Mouse (Mus musculus) intestine, postnatal 0 days (tissue): Measurements from ENCODE around the gene Parvg. TPM values are rescaled to one million over a fixed set of nuclear protein-coding genes. Genes with fewer than 3 reads are reported as not detected.

Experiments
- ATAC-seq: fragments of 200-750 bp; cut with Nextera tagmentation; 2 replicates; pipeline ENCODE4 v1.8.0; 2017; ENCODE audit warnings: mild to moderate bottlenecking, moderate TSS enrichment, moderate library complexity
- H3K27ac ChIP-seq: fragments of 300-500 bp; sonication (generic); 2 replicates; pipeline ENCODE4 v1.5.1; 2014; ENCODE audit warnings: mild to moderate bottlenecking, low read depth, low read length, moderate library complexity
- H3K27me3 ChIP-seq: fragments of 300-500 bp; sonication (generic); replicated peaks from 2 replicates; pipeline ENCODE4 v1.6.1; 2014; ENCODE audit warnings: low read length, mixed read lengths; ENCODE audit not compliant: control insufficient read depth, insufficient read depth
- H3K36me3 ChIP-seq: fragments of 300-500 bp; sonication (generic); 2 replicates; pipeline ENCODE4 v1.6.1; 2014; ENCODE audit warnings: mild to moderate bottlenecking, moderate library complexity; ENCODE audit not compliant: control insufficient read depth, insufficient read depth
- H3K4me1 ChIP-seq: fragments of 300-500 bp; sonication (generic); replicated peaks from 2 replicates; pipeline ENCODE4 v1.6.1; 2014; ENCODE audit warnings: antibody characterized with exemption, low read length, mixed read lengths; ENCODE audit not compliant: control insufficient read depth, insufficient read depth
- H3K4me2 ChIP-seq: fragments of 300-500 bp; sonication (generic); replicated peaks from 2 replicates; pipeline ENCODE4 v1.6.1; 2014; ENCODE audit warnings: low read depth, mild to moderate bottlenecking, moderate library complexity
- H3K4me3 ChIP-seq: fragments of 300-500 bp; sonication (generic); 2 replicates; pipeline ENCODE4 v1.5.1; 2014; ENCODE audit warnings: low read depth, low read length
- H3K9ac ChIP-seq: fragments of 300-500 bp; sonication (generic); 2 replicates; pipeline ENCODE4 v1.6.1; 2014; ENCODE audit warnings: mild to moderate bottlenecking, low read depth, low read length
- H3K9me3 ChIP-seq: fragments of 300-500 bp; sonication (generic); 2 replicates; pipeline ENCODE4 v1.6.1; 2016; ENCODE audit warnings: mixed run types; ENCODE audit not compliant: control insufficient read depth
- CTCF ChIP-seq: sonication (generic); IDR thresholded peaks from 2 replicates; pipeline ENCODE4 v1.5.1; 2016; ENCODE audit warnings: low read depth, mild to moderate bottlenecking, control low read depth, antibody characterized with exemption, moderate library complexity
- WGBS: fragments of 180-500 bp; shearing (Covaris S2); extraction: QIAGEN DNeasy Blood & Tissue Kit; methylation state at CpG from one replicate; pipeline ENCODE4 v1.1.7; 2014; 5-methylcytosine and 5-hydroxymethylcytosine counted together
- polyA plus RNA-seq: library from polyadenylated mRNA; unstranded; fragments of >200 nt; fragmentation: Nextera tagmentation; extraction: Ambion mirVana; gene quantifications from 2 replicates; pipeline ENCODE4 v1.2.1, GENCODE M21; 2015

The Parvg gene
- polyA plus RNA-seq, 1 experiment from 2014 or later: 1.2 TPM

- Histone ChIP-seq H3K4me3 (no peak overlapping the region), H3K9me3 (no peaks in the 10 kb centered on the region)
- 54% methylated on average over 12 of the region's 12 CpGs for WGBS
Observed at GRCm38 (mm10) chr15:84325736-84326135, 1.9 kb downstream of the Parvg start.

GRCm38 (mm10) chr15:84328870-84329269 is 5.0 kb downstream of the Parvg start:
- Histone ChIP-seq H3K4me2 (no peak overlapping the region), H3K4me1 (no peaks in the 10 kb centered on the region), H3K36me3 (no peaks in the 10 kb centered on the region), H3K4me3 (no peak overlapping the region), H3K9me3 (no peaks in the 10 kb centered on the region), H3K9ac (no peak overlapping the region), H3K27ac (no peak overlapping the region), H3K27me3 (no peaks in the 10 kb centered on the region)
- WGBS: 55% methylated on average over 10 of the region's 10 CpGs
- no peak for TF ChIP-seq CTCF
- no peak for ATAC-seq

More at GRCm38 (mm10) chr15:84325736-84326135, 1.9 kb downstream of the Parvg start:
- H3K36me3 ChIP-seq: no peaks in the 10 kb centered on the region
- H3K4me2 ChIP-seq: no peak overlapping the region
- H3K27me3 ChIP-seq: no peaks in the 10 kb centered on the region
- no peak for ATAC-seq
- no peak overlapping the region for H3K9ac ChIP-seq
- no peaks in the 10 kb centered on the region for H3K4me1 ChIP-seq
- no peak for TF ChIP-seq CTCF
- no peak overlapping the region for H3K27ac ChIP-seq

GRCm38 (mm10) chr15:84329940-84330339 is 6.1 kb downstream of the Parvg start:
- Histone ChIP-seq H3K4me1 (no peaks in the 10 kb centered on the region), H3K36me3 (no peaks in the 10 kb centered on the region), H3K27ac (no peak overlapping the region), H3K9ac (no peak overlapping the region), H3K9me3 (no peaks in the 10 kb centered on the region), H3K4me3 (no peak overlapping the region), H3K27me3 (no peaks in the 10 kb centered on the region), H3K4me2 (no peak overlapping the region)
- 89% methylated on average over 8 of the region's 8 CpGs for WGBS
- ATAC-seq: no peak
- no peak for TF ChIP-seq CTCF

GRCm38 (mm10) chr15:84331066-84331612 is 7.3 kb downstream of the Parvg start:
- no peak overlapping the region for H3K27ac ChIP-seq
- no peak for ATAC-seq
- 75% methylated on average over 4 of the region's 4 CpGs for WGBS
- no peaks in the 10 kb centered on the region for H3K27me3 ChIP-seq
- no peak overlapping the region for H3K4me3 ChIP-seq
- no peaks in the 10 kb centered on the region for H3K9me3 ChIP-seq
- H3K9ac ChIP-seq: no peak overlapping the region
- H3K4me2 ChIP-seq: no peak overlapping the region
- H3K4me1 ChIP-seq: no peaks in the 10 kb centered on the region
- no peaks in the 10 kb centered on the region for H3K36me3 ChIP-seq
- TF ChIP-seq CTCF: no peak

GRCm38 (mm10) chr15:84336281-84336817 is 12.5 kb downstream of the Parvg start:
- 73% methylated on average over 12 of the region's 12 CpGs for WGBS
- Histone ChIP-seq H3K4me1 (no peaks in the 10 kb centered on the region), H3K27me3 (no peaks in the 10 kb centered on the region), H3K9me3 (no peaks in the 10 kb centered on the region), H3K4me2 (no peak overlapping the region), H3K4me3 (no peak overlapping the region), H3K9ac (no peak overlapping the region), H3K36me3 (no peaks in the 10 kb centered on the region), H3K27ac (no peak overlapping the region)
- ATAC-seq: no peak
- TF ChIP-seq CTCF: no peak

GRCm38 (mm10) chr15:84337599-84337998 is 13.8 kb downstream of the Parvg start:
- TF ChIP-seq CTCF: no peak
- H3K27ac ChIP-seq: no peak overlapping the region
- no peak overlapping the region for H3K4me3 ChIP-seq
- WGBS: 70% methylated on average over 5 of the region's 5 CpGs
- no peaks in the 10 kb centered on the region for H3K36me3 ChIP-seq
- no peaks in the 10 kb centered on the region for H3K4me1 ChIP-seq
- H3K27me3 ChIP-seq: no peaks in the 10 kb centered on the region
- H3K9me3 ChIP-seq: no peaks in the 10 kb centered on the region
- no peak overlapping the region for H3K9ac ChIP-seq
- ATAC-seq: no peak
- no peak overlapping the region for H3K4me2 ChIP-seq
